Mouse (Mus musculus) MEL (cell line): ENCODE measurements around the gene Cyfip2. TPM values are rescaled to one million over a fixed set of nuclear protein-coding genes. Genes with fewer than 3 reads are reported as not detected.

ENCODE experiments used
- DNase-seq: peaks from one replicate; pipeline ENCODE4 v3.0.0; 2011; ENCODE audit warnings: low read depth, low spot score
- H3K27ac ChIP-seq: 2 replicates; pipeline ENCODE4 v1.5.1; 2012; ENCODE audit warnings: low read depth, mild to moderate bottlenecking, control low read depth, low read length, moderate library complexity; ENCODE audit not compliant: control insufficient read depth
- H3K27me3 ChIP-seq, 2 experiments: fragments of 150-350 bp in 1 of 2; sonication (generic) in 1 of 2; 2 replicates each; pipeline ENCODE4 v1.6.1; 2012; ENCODE audit warnings: low read length in 2 of 2, mild to moderate bottlenecking in 2 of 2, improper control_type of control experiment in 1 of 2, moderate library complexity in 1 of 2; ENCODE audit not compliant: insufficient read depth in 2 of 2, control insufficient read depth in 1 of 2
- H3K36me3 ChIP-seq, 2 experiments: 2 replicates each; pipeline ENCODE4 v1.6.1; 2012 to 2014; ENCODE audit warnings: low read length in 2 of 2, improper control_type of control experiment in 1 of 2, inconsistent platforms in 1 of 2, mild to moderate bottlenecking in 1 of 2; ENCODE audit not compliant: insufficient read depth in 2 of 2, control insufficient read depth in 1 of 2
- H3K4me1 ChIP-seq, 2 experiments: fragments of 150-350 bp in 1 of 2; sonication (generic) in 1 of 2; 2 replicates each; pipeline ENCODE4 v1.6.1; 2012; ENCODE audit warnings: low read length in 2 of 2, improper control_type of control experiment in 1 of 2, mild to moderate bottlenecking in 1 of 2; ENCODE audit not compliant: insufficient read depth in 2 of 2, control insufficient read depth in 1 of 2
- H3K4me3 ChIP-seq, 2 experiments: fragments of 150-350 bp in 1 of 2; sonication (generic) in 1 of 2; 2 replicates each; pipeline ENCODE4 v1.5.1; 2012; ENCODE audit warnings: low read depth in 2 of 2, low read length in 2 of 2, mild to moderate bottlenecking in 2 of 2, moderate library complexity in 2 of 2, control low read depth in 1 of 2, improper control_type of control experiment in 1 of 2; ENCODE audit not compliant: control insufficient read depth in 1 of 2, insufficient read depth in 1 of 2
- H3K79me2 ChIP-seq: 2 replicates; pipeline ENCODE4 v1.6.1; 2012; ENCODE audit warnings: mild to moderate bottlenecking, low read length, moderate library complexity; ENCODE audit not compliant: control insufficient read depth, poor library complexity, insufficient read depth
- H3K9ac ChIP-seq: 2 replicates; pipeline ENCODE4 v1.6.1; 2012; ENCODE audit warnings: low read depth, mild to moderate bottlenecking, control low read depth, low read length, moderate library complexity; ENCODE audit not compliant: control insufficient read depth, poor library complexity, severe bottlenecking
- H3K9me3 ChIP-seq: fragments of 150-350 bp; sonication (generic); replicated peaks from 2 replicates; pipeline ENCODE4 v1.6.1; 2012; ENCODE audit warnings: mild to moderate bottlenecking, low read length, improper control_type of control experiment, moderate library complexity; ENCODE audit not compliant: insufficient read depth
- BHLHE40 ChIP-seq: IDR thresholded peaks from 2 replicates; pipeline ENCODE4 v1.6.1; 2012; ENCODE audit warnings: low read depth, mild to moderate bottlenecking, inconsistent platforms, low read length, improper control_type of control experiment, borderline replicate concordance
- CHD1 ChIP-seq: IDR thresholded peaks from 2 replicates; pipeline ENCODE4 v1.6.1; 2012; ENCODE audit warnings: low read depth, mild to moderate bottlenecking, inconsistent platforms, low read length, improper control_type of control experiment
- CHD2 ChIP-seq: IDR thresholded peaks from 2 replicates; pipeline ENCODE4 v1.6.1; 2011; ENCODE audit warnings: low read length, improper control_type of control experiment
- ELF1 ChIP-seq: IDR thresholded peaks from 2 replicates; pipeline ENCODE4 v1.6.1; 2014; ENCODE audit warnings: low read depth, mild to moderate bottlenecking, inconsistent platforms, low read length, improper control_type of control experiment, moderate library complexity
- EP300 ChIP-seq, 2 experiments: IDR thresholded peaks; 2 replicates each; pipeline ENCODE4 v1.6.1; 2011; ENCODE audit warnings: improper control_type of control experiment in 2 of 2, low read length in 2 of 2, low read depth in 1 of 2, mild to moderate bottlenecking in 1 of 2
- GABPA ChIP-seq: IDR thresholded peaks from 2 replicates; pipeline ENCODE4 v1.6.1; 2012; ENCODE audit warnings: low read depth, mild to moderate bottlenecking, inconsistent platforms, low read length, improper control_type of control experiment, moderate library complexity
- GATA1 ChIP-seq: IDR thresholded peaks from 2 replicates; pipeline ENCODE4 v1.6.1; 2011; ENCODE audit warnings: low read depth, low read length, improper control_type of control experiment
- HCFC1 ChIP-seq: IDR thresholded peaks from 2 replicates; pipeline ENCODE4 v1.6.1; 2012; ENCODE audit warnings: low read depth, mild to moderate bottlenecking, inconsistent platforms, low read length, improper control_type of control experiment, moderate library complexity
- JUND ChIP-seq: IDR thresholded peaks from 2 replicates; pipeline ENCODE4 v1.6.1; 2011; ENCODE audit warnings: low read depth, mild to moderate bottlenecking, improper control_type of control experiment, low read length
- MAFK ChIP-seq: IDR thresholded peaks from 2 replicates; pipeline ENCODE4 v1.6.1; 2011; ENCODE audit warnings: low read depth, mild to moderate bottlenecking, low read length, improper control_type of control experiment, borderline replicate concordance
- MAX ChIP-seq: IDR thresholded peaks from 2 replicates; pipeline ENCODE4 v1.6.1; 2011; ENCODE audit warnings: low read length, improper control_type of control experiment
- MAZ ChIP-seq: IDR thresholded peaks from 2 replicates; pipeline ENCODE4 v1.6.1; 2012; ENCODE audit warnings: low read depth, mild to moderate bottlenecking, inconsistent platforms, low read length, improper control_type of control experiment
- MXI1 ChIP-seq: IDR thresholded peaks from 2 replicates; pipeline ENCODE4 v1.6.1; 2011; ENCODE audit warnings: mild to moderate bottlenecking, low read depth, low read length, improper control_type of control experiment
- MYB ChIP-seq: IDR thresholded peaks from 2 replicates; pipeline ENCODE4 v1.6.1; 2011; ENCODE audit warnings: mild to moderate bottlenecking, low read depth, low read length, improper control_type of control experiment
- MYC ChIP-seq: IDR thresholded peaks from 2 replicates; pipeline ENCODE4 v1.6.1; 2011; ENCODE audit warnings: low read depth, mild to moderate bottlenecking, low read length, improper control_type of control experiment, moderate library complexity
- NELFE ChIP-seq: IDR thresholded peaks from 2 replicates; pipeline ENCODE4 v1.6.1; 2011; ENCODE audit warnings: low read depth, low read length, improper control_type of control experiment
- NRF1 ChIP-seq: IDR thresholded peaks from 2 replicates; pipeline ENCODE4 v1.6.1; 2014; ENCODE audit warnings: low read depth, mild to moderate bottlenecking, inconsistent platforms, low read length, improper control_type of control experiment, moderate library complexity; ENCODE audit not compliant: poor library complexity, insufficient read depth, severe bottlenecking
- RAD21 ChIP-seq: IDR thresholded peaks from 2 replicates; pipeline ENCODE4 v1.6.1; 2011; ENCODE audit warnings: mild to moderate bottlenecking, low read depth, low read length, improper control_type of control experiment
- RCOR1 ChIP-seq: IDR thresholded peaks from 2 replicates; pipeline ENCODE4 v1.6.1; 2012; ENCODE audit warnings: low read depth, mild to moderate bottlenecking, inconsistent platforms, low read length, improper control_type of control experiment
- SMC3 ChIP-seq: IDR thresholded peaks from 2 replicates; pipeline ENCODE4 v1.6.1; 2011; ENCODE audit warnings: low read depth, low read length, improper control_type of control experiment
- TAL1 ChIP-seq: IDR thresholded peaks from 2 replicates; pipeline ENCODE4 v1.6.1; 2012; ENCODE audit warnings: mild to moderate bottlenecking, inconsistent platforms, low read length, moderate library complexity, mixed read lengths
- UBTF ChIP-seq: IDR thresholded peaks from 2 replicates; pipeline ENCODE4 v1.6.1; 2012; ENCODE audit warnings: low read depth, mild to moderate bottlenecking, inconsistent platforms, low read length, improper control_type of control experiment, moderate library complexity, borderline replicate concordance; ENCODE audit not compliant: insufficient read depth
- USF1 ChIP-seq: IDR thresholded peaks from 2 replicates; pipeline ENCODE4 v1.6.1; 2014; ENCODE audit warnings: low read depth, mild to moderate bottlenecking, inconsistent platforms, low read length, improper control_type of control experiment, moderate library complexity
- USF2 ChIP-seq, 2 experiments: IDR thresholded peaks; 2 replicates each; pipeline ENCODE4 v1.6.1; 2011 to 2012; ENCODE audit warnings: improper control_type of control experiment in 2 of 2, low read length in 2 of 2, borderline replicate concordance in 1 of 2, inconsistent platforms in 1 of 2, low read depth in 1 of 2, mild to moderate bottlenecking in 1 of 2; ENCODE audit not compliant: insufficient read depth in 1 of 2
- ZC3H11A ChIP-seq: IDR thresholded peaks from 2 replicates; pipeline ENCODE4 v1.6.1; 2012; ENCODE audit warnings: low read depth, mild to moderate bottlenecking, inconsistent platforms, low read length, improper control_type of control experiment
- ZKSCAN1 ChIP-seq: IDR thresholded peaks from 2 replicates; pipeline ENCODE4 v1.6.1; 2012; ENCODE audit warnings: low read depth, mild to moderate bottlenecking, inconsistent platforms, low read length, improper control_type of control experiment, moderate library complexity
- polyA plus RNA-seq, 2 experiments: library from polyadenylated mRNA; stranded (reverse) in 1 of 2; unstranded in 1 of 2; fragments of >175 nt in 1 of 2; fragments of >200 nt in 1 of 2; gene quantifications; 2 replicates each; pipeline versions ENCODE4 v1.2.1 to v1.2.4; 2012; ENCODE audit warnings: low replicate concordance in 2 of 2, low read depth in 1 of 2; ENCODE audit not compliant: insufficient read length in 2 of 2, insufficient read depth in 1 of 2, missing spikeins in 1 of 2
- total RNA-seq: library from RNA; depleted of rRNA; stranded (reverse); fragments of 300-350 nt; gene quantifications from 2 replicates; pipeline ENCODE4 v1.2.3, GENCODE M21; 2012

The Cyfip2 gene
- total and polyA plus RNA-seq, 3 experiments: 9.9 to 31.8 (median 18.9) TPM

GRCm38 (mm10) chr11:46204841-46205240, 107.8 kb downstream of the Cyfip2 start:
- no peak for DNase-seq
- H3K9ac ChIP-seq: no peak overlapping the region
- H3K9me3 ChIP-seq: no peaks in the 10 kb centered on the region
- H3K4me1 ChIP-seq: no peaks in the 10 kb centered on the region
- H3K27me3 ChIP-seq: no peaks in the 10 kb centered on the region
- no peak overlapping the region for H3K27ac ChIP-seq
- no peaks in the 10 kb centered on the region for H3K79me2 ChIP-seq
- no peak overlapping the region for H3K4me3 ChIP-seq
- H3K36me3 ChIP-seq: no peaks in the 10 kb centered on the region
- TF ChIP-seq HCFC1 (no peak), EP300 (IDR thresholded peaks at IDR 0.05; ENCODE audit: low read depth in 1 of 2, low read length in 2 of 2) (no peak), CHD1 (no peak), RCOR1 (no peak), MYC (no peak), GABPA (no peak), MAZ (no peak), USF2 (IDR thresholded peaks at IDR 0.05; ENCODE audit: borderline replicate concordance in 1 of 2, insufficient read depth in 1 of 2, low read depth in 1 of 2, low read length in 2 of 2) (no peak), BHLHE40 (no peak), TAL1 (no peak), MXI1 (no peak), NRF1 (no peak), GATA1 (no peak), RAD21 (no peak)

GRCm38 (mm10) chr11:46202547-46202887, 110.1 kb downstream of the Cyfip2 start:
- H3K36me3 ChIP-seq: no peaks in the 10 kb centered on the region; a peak in 1 of 4 replicates
- H3K27me3 ChIP-seq: no peaks in the 10 kb centered on the region
- H3K9ac ChIP-seq: no peak overlapping the region
- H3K79me2 ChIP-seq: no peaks in the 10 kb centered on the region
- H3K9me3 ChIP-seq: no peaks in the 10 kb centered on the region
- H3K4me1 ChIP-seq: no peaks in the 10 kb centered on the region
- H3K4me3 ChIP-seq: no peak overlapping the region
- H3K27ac ChIP-seq: no peak overlapping the region
- no peak for DNase-seq
- TF ChIP-seq NELFE: no peak
- TF ChIP-seq MAFK: no peak
- no peak for TF ChIP-seq ELF1
- no peak for TF ChIP-seq NRF1
- no peak for TF ChIP-seq MXI1
- no peak for TF ChIP-seq UBTF
- no peak for TF ChIP-seq MAZ
- TF ChIP-seq JUND: no peak
- no peak for TF ChIP-seq EP300 (IDR thresholded peaks at IDR 0.05; ENCODE audit: low read depth in 1 of 2, low read length in 2 of 2)
- no peak for TF ChIP-seq RAD21
- no peak for TF ChIP-seq MAX
- no peak for TF ChIP-seq CHD1
- no peak for TF ChIP-seq MYB
- no peak for TF ChIP-seq GABPA
- no peak for TF ChIP-seq SMC3
- TF ChIP-seq TAL1: no peak
- TF ChIP-seq USF1: no peak
- no peak for TF ChIP-seq CHD2
- TF ChIP-seq ZC3H11A: no peak
- TF ChIP-seq ZKSCAN1: no peak
